In genomic region chr4:134127793-134128192, GRCm38 (mm10) we compare ENCODE assay signal across 8 mouse cellular contexts. TPM values are rescaled to one million over a fixed set of nuclear protein-coding genes. Genes with fewer than 3 reads are reported as not detected.
DNase-seq lines count a peak whose midpoint lies in the region; ATAC-seq and TF ChIP-seq lines count a peak whose summit lies in the region.

No protein-coding gene starts in this region.

- H3K9me3 ChIP-seq in neural tube, embryonic 11.5 days (ENCODE audit: control insufficient read depth, low read length) = no peaks in the 10 kb centered on the region
- no peaks in the 10 kb centered on the region for H3K9me3 ChIP-seq in limb, embryonic 11.5 days (ENCODE audit: control insufficient read depth, low read length)

- ATAC-seq in neural tube, embryonic 11.5 days (ENCODE audit: insufficient read depth, low FRiP score, low TSS enrichment) = no peak
- no peak for ATAC-seq in limb, embryonic 11.5 days (ENCODE audit: insufficient number of reproducible peaks, low FRiP score, low TSS enrichment, low read depth)

- TF ChIP-seq CTCF in small intestine, adult 2 months (IDR thresholded peaks at IDR 0.05; ENCODE audit: extremely low read depth, insufficient read length, insufficient replicate concordance, low read depth, low read length) = no peak

- peak; percentile 22 to 40 for DNase-seq in adrenal gland, adult (ENCODE audit: inconsistent age in 2 of 2, low spot score in 1 of 2)
- no peak for DNase-seq in adrenal gland, postnatal 25 days
- no peak for DNase-seq in neural tube, embryonic 11.5 days (ENCODE audit: low spot score)
- DNase-seq in neural tube, embryonic 10.5 days (ENCODE audit: extremely low spot score, low spot score) = no peak
- DNase-seq in limb, embryonic 11.5 days (ENCODE audit: low spot score) = no peak
- no peak for DNase-seq in adrenal gland, postnatal 14 days
- no peak for DNase-seq in adrenal gland, postnatal 36 days

- peak overlapping the region; percentile 84 for H3K4me2 ChIP-seq in neural tube, embryonic 11.5 days (ENCODE audit: low read depth)
- peak overlapping the region; percentile 89 for H3K4me2 ChIP-seq in limb, embryonic 11.5 days (ENCODE audit: low read depth, severe bottlenecking)

- H3K9ac ChIP-seq in neural tube, embryonic 11.5 days (ENCODE audit: low read length) = peak overlapping the region; percentile 84
- H3K9ac ChIP-seq in limb, embryonic 11.5 days (ENCODE audit: low read length) = peak overlapping the region; percentile 78

- no peaks in the 10 kb centered on the region for H3K27me3 ChIP-seq in neural tube, embryonic 11.5 days (ENCODE audit: control insufficient read depth, insufficient read depth, low read length)
- H3K27me3 ChIP-seq in limb, embryonic 11.5 days (ENCODE audit: control insufficient read depth, insufficient read depth, low read length) = no peaks in the 10 kb centered on the region
- H3K27me3 ChIP-seq in small intestine, adult 2 months (ENCODE audit: control insufficient read depth, insufficient read depth, low read length) = no peaks in the 10 kb centered on the region

- no peak for TF ChIP-seq POLR2A in small intestine, adult 2 months (IDR thresholded peaks at IDR 0.05; ENCODE audit: low read depth, low read length)

- peaks cover 14% of the 10 kb centered on the region for H3K4me1 ChIP-seq in neural tube, embryonic 11.5 days (ENCODE audit: control insufficient read depth, insufficient read depth, low read length)
- peaks cover 21% of the 10 kb centered on the region for H3K4me1 ChIP-seq in limb, embryonic 11.5 days (ENCODE audit: control insufficient read depth, insufficient read depth, low read length)
- peaks cover 47% of the 10 kb centered on the region for H3K4me1 ChIP-seq in small intestine, adult 2 months (ENCODE audit: control insufficient read depth, insufficient read depth, insufficient read length, low read length)

- H3K4me3 ChIP-seq in neural tube, embryonic 11.5 days (ENCODE audit: low read depth, low read length) = peak overlapping the region; percentile 84
- H3K4me3 ChIP-seq in limb, embryonic 11.5 days (ENCODE audit: low read depth, low read length) = peak overlapping the region; percentile 64
- H3K4me3 ChIP-seq in small intestine, adult 2 months (ENCODE audit: low read depth, low read length) = peak overlapping the region; percentile 92

- 67% methylated on average over 8 of the region's 8 CpGs for WGBS in neural tube, embryonic 11.5 days
- 60% methylated on average over 8 of the region's 8 CpGs for WGBS in limb, embryonic 11.5 days
- WGBS in small intestine, adult 2 months = 47% methylated on average over 8 of the region's 8 CpGs

- no peak overlapping the region for H3K27ac ChIP-seq in neural tube, embryonic 11.5 days (ENCODE audit: low read depth, low read length)
- no peak overlapping the region for H3K27ac ChIP-seq in limb, embryonic 11.5 days (replicated peaks; ENCODE audit: low read depth, low read length)
- H3K27ac ChIP-seq in small intestine, adult 2 months (ENCODE audit: insufficient read depth, low read depth, low read length) = no peak overlapping the region

- peaks cover 3% of the 10 kb centered on the region; the same call in 1 of the 2 replicates for H3K36me3 ChIP-seq in neural tube, embryonic 11.5 days (ENCODE audit: control insufficient read depth, insufficient read depth, low read length)
- no peaks in the 10 kb centered on the region; the same call in 1 of the 2 replicates for H3K36me3 ChIP-seq in limb, embryonic 11.5 days (ENCODE audit: control insufficient read depth, insufficient read depth, low read length)
- 0 out of 2 replicates have a peak, but pooled peaks cover 7% of the 10 kb centered on the region for H3K36me3 ChIP-seq in small intestine, adult 2 months (ENCODE audit: control insufficient read depth, insufficient read depth, low read length)

RNA-seq across cellular contexts. Expression of gene Sh3bgrl3, which starts 0.8 kb away (rescaled TPM):
- total RNA-seq in adrenal gland, postnatal 25 days (2021) = 62.5 and 73.2 TPM in 2 replicates
- polyA plus RNA-seq in neural tube, embryonic 11.5 days (2014; fragmentation: Nextera tagmentation; extraction: Ambion mirVana) = 295 and 314 TPM in 2 replicates
- polyA plus RNA-seq in limb, embryonic 11.5 days (2014; fragmentation: Nextera tagmentation; extraction: Ambion mirVana) = 314 and 345 TPM in 2 replicates
- polyA plus RNA-seq in small intestine, adult 2 months (2012; rRNA removed) = 453 and 911 TPM in 2 replicates
- 79.0 and 117 TPM in 2 replicates for total RNA-seq in adrenal gland, postnatal 14 days (2021)
- 10 to 100 TPM; 66.8 to 86.5 TPM for total RNA-seq in adrenal gland, postnatal 36 days (2021)

RNA-seq across cellular contexts. Expression of gene Ubxn11, which starts 25.4 kb away (rescaled TPM):
- 8.1 and 9.4 TPM in 2 replicates for total RNA-seq in adrenal gland, postnatal 25 days (2021)
- 4.7 and 7.1 TPM in 2 replicates for polyA plus RNA-seq in neural tube, embryonic 11.5 days (2014; fragmentation: Nextera tagmentation; extraction: Ambion mirVana)
- 5.7 and 6.0 TPM in 2 replicates for polyA plus RNA-seq in limb, embryonic 11.5 days (2014; fragmentation: Nextera tagmentation; extraction: Ambion mirVana)
- 2.8 and 4.5 TPM in 2 replicates for polyA plus RNA-seq in small intestine, adult 2 months (2012; rRNA removed)
- total RNA-seq in adrenal gland, postnatal 14 days (2021) = 6.2 and 8.4 TPM in 2 replicates
- 1 to 10 TPM; 5.2 to 8.5 TPM for total RNA-seq in adrenal gland, postnatal 36 days (2021)

RNA-seq across cellular contexts. Expression of gene Cd52, which starts 32.9 kb away (rescaled TPM):
- total RNA-seq in adrenal gland, postnatal 25 days (2021) = 3.5 and 8.4 TPM in 2 replicates
- polyA plus RNA-seq in neural tube, embryonic 11.5 days (2014; fragmentation: Nextera tagmentation; extraction: Ambion mirVana) = 5.7 and 6.4 TPM in 2 replicates
- polyA plus RNA-seq in limb, embryonic 11.5 days (2014; fragmentation: Nextera tagmentation; extraction: Ambion mirVana) = 5.1 and 6.2 TPM in 2 replicates
- 21.7 and 35.1 TPM in 2 replicates for polyA plus RNA-seq in small intestine, adult 2 months (2012; rRNA removed)
- 9.3 and 78.8 TPM in 2 replicates for total RNA-seq in adrenal gland, postnatal 14 days (2021)
- 10 to 100 TPM; 10.9 to 12.0 TPM for total RNA-seq in adrenal gland, postnatal 36 days (2021)

RNA-seq across cellular contexts. Expression of gene Cep85, which starts 59.1 kb away (rescaled TPM):
- total RNA-seq in adrenal gland, postnatal 25 days (2021) = 15.7 and 19.2 TPM in 2 replicates
- polyA plus RNA-seq in neural tube, embryonic 11.5 days (2014; fragmentation: Nextera tagmentation; extraction: Ambion mirVana) = 30.0 and 30.6 TPM in 2 replicates
- 26.6 and 33.8 TPM in 2 replicates for polyA plus RNA-seq in limb, embryonic 11.5 days (2014; fragmentation: Nextera tagmentation; extraction: Ambion mirVana)
- polyA plus RNA-seq in small intestine, adult 2 months (2012; rRNA removed) = 5.3 and 19.2 TPM in 2 replicates
- total RNA-seq in adrenal gland, postnatal 14 days (2021) = 20.6 and 24.6 TPM in 2 replicates
- total RNA-seq in adrenal gland, postnatal 36 days (2021) = 10 to 100 TPM; 15.6 to 20.4 TPM

Comparison
In these comparisons a context has a peak if more than half of its experiments do, and no peak if none do; other contexts are left out.
1. DNase-seq: peak in adrenal gland, adult (2 of 2); none in adrenal gland, postnatal 25 days (single experiment), neural tube, embryonic 11.5 days (single experiment), neural tube, embryonic 10.5 days (single experiment), limb, embryonic 11.5 days (single experiment), adrenal gland, postnatal 14 days (single experiment) and adrenal gland, postnatal 36 days (0 of 2).
2. Peak in every context shown above with its lines, with median percentiles within 50 percentile points of each other: H3K4me3 ChIP-seq.